Mouse (Mus musculus): ENCODE results near the gene Gm11985. TPM values are rescaled to one million over a fixed set of nuclear protein-coding genes. Genes with fewer than 3 reads are reported as not detected.

Gene Gm11985
- total RNA-seq, 4 experiments from 2014 or later = not detected

DNA sequence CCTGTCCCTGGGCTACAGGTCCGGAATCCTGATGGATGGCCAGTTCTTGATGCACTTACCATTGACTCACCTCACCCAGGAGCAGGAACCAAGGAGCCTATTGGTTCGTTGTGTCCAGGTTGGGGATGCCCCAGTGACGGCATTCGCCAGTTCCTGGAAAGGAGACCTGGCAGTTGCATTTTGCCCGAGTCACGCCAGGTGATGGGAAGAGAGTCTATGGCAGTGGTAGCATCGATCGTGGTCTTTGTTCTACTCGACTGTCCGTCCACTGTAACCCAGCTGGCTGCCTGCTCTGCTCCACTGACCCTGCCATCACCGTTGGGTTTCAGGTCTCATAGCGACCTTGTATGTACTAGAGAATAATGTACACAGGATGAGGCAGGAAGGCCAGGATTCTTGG, 36.0 kb downstream of the Gm11985 start:
- DNase-seq = no peak

DNA sequence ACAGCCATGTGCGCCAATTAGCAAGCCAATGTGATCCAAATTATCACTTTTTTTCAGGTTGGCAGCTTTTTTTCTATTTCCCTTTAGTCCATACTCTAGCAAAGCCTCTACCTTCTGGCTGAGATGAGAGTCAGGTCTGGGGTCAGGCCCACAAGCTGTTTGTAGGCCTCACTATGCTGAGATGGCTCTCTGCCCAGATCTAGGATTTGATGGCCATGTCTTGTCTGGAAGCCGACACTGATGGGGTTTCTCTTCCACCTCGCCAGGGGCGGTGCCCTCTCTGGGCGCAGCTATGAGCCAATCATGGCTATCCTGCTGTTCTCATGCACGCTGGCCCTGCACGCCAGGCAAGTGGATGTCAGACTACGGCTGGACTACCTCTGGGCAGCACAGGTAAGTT, 37.9 kb downstream of the Gm11985 start:
- DNase-seq = no peak

DNA sequence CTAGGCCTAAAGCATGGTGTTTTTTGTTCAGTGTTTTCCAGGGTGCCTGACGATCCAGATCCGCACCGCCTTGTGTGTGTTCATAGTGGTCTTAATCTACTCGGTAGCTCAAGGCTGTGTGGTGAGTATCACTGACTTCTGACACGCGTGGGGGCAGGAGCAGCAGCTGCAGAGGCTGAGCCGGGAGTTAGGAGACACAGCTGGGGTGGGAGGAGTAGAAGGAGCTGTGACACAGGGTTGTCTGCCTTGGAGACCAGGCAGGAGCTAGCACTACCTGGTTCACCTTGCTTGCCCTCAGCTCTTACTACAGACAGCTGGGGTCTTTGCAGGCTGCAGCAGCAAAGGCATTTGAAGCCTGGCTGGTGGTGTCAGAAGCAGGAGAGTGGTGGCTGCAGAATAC, 38.9 kb downstream of the Gm11985 start:
- DNase-seq = no peak

DNA sequence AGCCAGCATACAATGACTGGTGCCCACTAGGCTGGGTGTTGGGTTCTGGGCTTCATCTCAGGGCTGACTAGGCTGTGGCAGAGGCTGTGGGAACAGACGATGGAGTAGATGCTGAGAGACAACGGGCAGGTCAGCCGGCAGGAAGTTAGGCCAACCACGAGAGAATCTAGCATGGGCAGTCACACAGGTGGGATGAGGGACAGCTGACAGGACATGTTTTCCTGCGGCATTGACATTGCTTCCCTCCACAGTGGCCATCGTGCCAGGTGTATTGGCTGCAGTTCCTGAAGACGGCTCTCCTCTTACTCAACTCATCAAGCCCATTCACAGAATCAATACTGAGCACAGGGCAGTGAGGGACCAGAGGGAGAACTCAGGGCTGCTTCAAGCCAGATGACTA, 40.4 kb downstream of the Gm11985 start:
- no peak for DNase-seq

DNA sequence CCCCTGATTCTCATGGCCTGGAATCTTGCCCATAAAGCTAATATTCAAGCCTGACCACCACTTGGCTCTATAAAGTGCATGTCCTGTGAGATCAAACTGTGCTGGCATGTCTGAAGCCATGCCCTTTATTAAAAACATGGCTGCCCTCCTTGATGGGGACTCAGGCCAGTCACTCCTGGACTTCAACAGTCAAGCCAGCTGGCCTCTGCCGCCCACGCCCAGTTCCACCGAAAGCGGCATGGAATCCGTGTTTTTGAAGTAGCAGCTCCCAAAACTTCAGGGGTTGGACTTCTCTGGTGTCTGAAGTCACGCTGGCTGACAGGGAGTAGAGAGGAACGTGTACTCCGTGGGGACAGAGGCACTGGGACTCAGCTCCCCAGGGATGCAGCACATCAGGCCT, 40.8 kb downstream of the Gm11985 start:
- DNase-seq = no peak

DNA sequence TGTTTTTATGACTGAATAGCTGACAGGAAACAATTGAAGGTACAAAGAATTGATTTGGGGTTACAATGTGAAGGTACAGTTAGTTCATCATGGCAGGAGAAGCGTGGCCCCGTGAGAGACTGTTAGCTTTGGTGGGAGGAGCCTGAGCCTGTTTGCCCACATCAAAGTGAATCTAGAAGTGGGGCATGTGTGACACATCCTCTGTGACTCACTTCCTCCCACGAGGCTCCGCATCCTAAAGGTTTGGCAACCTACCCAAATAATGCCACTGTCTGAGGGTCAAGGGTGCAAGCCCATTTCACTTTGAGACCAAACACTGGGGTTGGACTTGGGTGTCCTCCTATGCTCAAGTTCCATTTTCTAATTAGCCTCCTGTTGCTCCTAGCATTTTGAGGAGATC, 43.1 kb downstream of the Gm11985 start:
- DNase-seq = peak; percentile 44

DNA sequence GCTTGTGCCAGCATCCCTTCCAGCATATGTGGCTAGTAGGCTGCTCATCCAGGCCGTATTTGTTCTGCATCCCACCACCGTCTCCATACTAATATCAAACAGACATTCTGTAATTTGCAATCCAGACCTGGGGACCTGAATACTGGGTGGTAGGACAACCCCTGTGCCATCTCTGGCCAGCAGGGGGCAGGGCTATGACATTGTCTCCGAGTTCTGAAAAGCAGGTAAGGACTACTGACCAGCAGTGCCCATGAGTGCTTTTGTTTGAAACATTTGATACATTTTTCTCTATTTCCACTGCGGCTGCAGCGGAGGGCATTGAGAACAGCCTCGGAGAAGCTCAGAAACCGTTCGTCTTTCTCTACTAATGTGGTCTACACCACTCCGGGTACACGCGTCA, 44.0 kb downstream of the Gm11985 start:
- DNase-seq = no peak

DNA sequence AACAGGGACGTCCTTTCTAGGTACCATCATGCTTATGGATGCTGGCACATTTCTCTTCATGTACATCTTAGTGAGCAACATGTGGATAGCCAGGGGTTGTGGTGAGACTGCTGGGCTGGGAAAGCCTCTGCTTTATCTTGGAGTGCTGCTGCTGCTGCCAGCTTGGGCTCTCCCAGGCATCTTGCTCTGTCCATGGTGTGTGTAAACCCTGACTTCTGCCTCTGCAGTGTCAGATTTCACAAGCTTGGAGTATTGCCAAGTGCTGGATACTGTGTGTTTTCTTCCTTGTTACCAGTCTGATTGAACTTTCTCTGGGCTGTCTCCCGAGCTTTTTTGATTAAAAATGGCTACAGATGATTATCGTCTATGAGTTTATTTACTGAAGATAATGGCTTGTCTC, 45.6 kb downstream of the Gm11985 start:
- peak; percentile 16 for DNase-seq

DNA sequence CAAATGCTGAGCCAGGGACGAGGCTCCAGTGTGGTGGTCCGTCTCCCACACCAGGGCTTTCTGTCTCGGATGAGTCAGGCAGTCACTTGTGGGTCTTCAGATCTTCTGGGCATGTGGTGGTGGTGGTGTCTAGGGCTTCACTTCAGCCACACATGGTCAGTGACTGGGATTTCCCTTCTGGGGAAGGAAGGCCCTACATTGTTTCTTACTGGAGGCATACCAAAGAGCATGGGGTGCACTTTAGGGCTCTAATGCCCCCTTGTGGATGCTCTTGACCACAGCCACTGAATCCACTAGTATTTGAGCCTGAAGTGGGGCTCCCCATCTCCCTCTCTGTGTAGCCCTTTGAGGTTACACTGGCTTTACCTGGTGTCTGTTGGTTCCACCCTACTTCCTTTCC, 47.9 kb downstream of the Gm11985 start:
- no peak for DNase-seq

DNA sequence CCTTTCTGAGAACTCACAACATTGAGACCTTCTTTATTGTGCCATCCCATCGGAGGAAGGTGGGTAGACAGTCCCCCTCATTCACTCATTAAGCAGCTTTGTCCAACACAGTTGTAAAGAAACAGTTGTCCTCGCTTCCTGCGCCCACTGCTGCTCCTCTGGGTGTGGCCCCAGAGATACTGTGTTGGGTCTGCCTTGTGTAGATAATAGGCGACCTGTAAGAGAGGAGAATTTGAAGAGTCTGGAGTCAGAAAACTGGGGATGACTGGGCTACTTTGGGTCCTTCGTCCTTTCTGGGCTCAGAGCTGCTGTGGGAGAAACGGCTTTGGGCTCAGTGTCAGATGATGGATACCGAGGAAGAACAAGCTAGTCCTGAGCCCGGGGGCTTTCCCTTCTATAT, 50.0 kb downstream of the Gm11985 start:
- no peak for DNase-seq

DNA sequence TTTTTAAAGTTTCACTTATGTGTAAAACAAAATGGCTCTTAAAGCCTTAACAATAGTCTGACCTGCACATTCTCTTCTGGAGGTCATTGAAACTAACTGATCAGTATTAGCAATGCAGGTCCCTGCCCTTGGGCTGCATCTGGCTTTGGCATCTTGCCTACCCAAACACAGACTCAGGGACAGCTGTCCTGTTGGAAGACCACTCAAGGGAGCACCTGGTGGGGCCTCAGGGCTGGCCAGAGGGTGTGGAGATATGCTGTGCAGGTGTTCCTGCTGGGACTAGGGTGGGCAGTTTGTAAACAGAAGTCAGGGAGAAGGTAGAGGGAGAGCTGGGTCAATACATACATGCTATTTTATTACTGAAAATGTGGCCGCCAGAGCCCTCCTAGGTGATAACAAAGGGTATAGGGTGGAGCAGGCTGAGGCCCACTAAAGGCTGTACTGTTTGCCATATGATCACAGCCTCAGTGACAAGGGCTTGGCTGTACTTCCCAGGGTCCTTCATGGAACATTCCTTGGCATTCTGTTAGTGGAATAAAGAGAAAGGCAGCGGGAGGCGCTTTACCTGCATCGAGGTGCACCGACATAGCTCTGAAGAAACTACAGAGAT, 52.0 kb downstream of the Gm11985 start:
- DNase-seq = no peak

DNA sequence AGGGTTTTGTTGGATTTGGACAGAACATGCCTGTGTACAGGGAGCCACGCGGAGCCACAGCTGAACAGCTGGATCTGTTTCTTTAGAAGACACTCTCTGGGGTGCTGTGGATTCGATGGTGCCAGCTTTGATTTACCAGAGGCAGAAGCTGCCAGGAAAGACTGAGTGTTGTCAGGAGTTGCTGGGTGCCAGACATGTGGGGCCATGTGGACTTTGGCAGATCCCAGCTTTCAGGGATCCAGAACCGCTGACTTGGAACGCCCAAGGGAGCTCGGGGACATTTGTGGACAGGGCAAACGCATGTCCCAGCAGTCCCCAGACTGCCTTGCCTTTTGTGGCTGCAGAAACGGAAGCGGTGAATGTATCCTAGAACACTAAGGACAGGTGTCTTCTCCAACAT, 52.6 kb downstream of the Gm11985 start:
- no peak for DNase-seq

DNA sequence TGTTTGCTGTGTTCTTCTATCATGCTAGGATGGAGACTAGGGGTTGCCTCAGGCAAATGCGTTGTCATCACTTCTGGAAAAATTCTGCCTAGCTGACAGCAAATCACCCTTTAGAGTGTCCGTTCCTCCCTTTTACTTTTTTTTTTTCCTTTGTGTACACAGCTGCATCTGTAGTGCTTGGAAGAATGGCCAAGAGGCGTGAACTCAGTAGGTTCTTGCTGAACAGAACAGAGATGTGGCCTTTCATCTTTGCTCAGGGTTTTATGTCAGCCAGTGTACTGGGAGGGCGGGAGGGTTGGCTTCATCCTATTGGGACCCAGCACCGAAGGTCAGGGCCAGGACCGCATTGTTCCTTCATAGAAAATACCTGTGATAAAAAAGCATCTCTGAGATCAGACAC, 53.1 kb downstream of the Gm11985 start:
- no peak for DNase-seq

DNA sequence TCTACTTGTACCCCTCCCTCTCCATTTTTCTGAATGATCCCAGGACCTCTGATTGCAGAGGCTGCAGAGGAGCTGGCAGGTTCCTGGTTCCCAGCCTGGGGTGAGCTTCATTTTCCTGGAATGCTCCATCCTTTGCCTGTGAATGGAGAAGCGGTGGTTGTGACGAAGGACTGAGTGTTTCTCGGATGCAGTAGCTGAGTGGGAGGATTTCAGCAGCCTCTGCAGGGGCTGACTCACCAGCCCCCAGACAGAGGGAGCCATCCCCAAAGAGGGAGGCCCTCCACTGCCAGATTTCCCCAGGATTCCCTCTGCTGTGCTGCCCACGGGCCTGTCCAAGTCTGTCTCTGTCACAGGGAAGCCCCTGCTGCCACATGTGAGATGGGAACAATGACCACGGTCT, 54.0 kb downstream of the Gm11985 start:
- no peak for DNase-seq

DNA sequence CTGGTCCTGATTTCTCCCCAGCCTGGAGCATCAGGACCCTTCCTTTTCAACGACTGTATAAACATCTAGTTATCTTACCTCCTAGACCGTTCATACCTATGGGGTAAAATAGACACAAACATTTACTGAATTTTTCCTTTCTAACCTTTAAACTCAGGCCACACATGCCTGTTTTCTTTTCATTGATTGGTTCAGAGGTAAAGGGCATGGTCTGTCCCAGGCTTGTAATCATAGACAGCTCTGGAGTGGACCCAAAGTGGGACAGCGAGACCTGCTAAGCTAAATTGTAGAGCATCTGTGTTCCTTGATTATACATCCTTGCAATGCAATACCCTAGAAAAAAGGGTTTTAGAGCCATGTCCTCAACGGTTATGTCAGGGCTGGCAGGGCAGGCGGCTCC, 54.6 kb downstream of the Gm11985 start:
- no peak for DNase-seq

Other genes starting within 250 kb of the Gm11985 start
- gene Adcy1, start 125.1 kb downstream of the Gm11985 start, total RNA-seq (2022) = 1 to 10 TPM; 3.7 to 6.5 (median 5.2) TPM
- gene Igfbp1, start 9.2 kb upstream of the Gm11985 start, total RNA-seq (2022) = not detected
- gene Igfbp3, start 25.4 kb upstream of the Gm11985 start, total RNA-seq (2022) = 10 to 100 TPM; 46.2 to 81.3 (median 69.4) TPM

Data from adrenal gland, adult 8-10 months (tissue).